Mouse (Mus musculus) heart, adult 2 months (tissue): ENCODE results near the gene Chn2. TPM values are rescaled to one million over a fixed set of nuclear protein-coding genes. Genes with fewer than 3 reads are reported as not detected.

Experiments used
- DNase-seq, 2 experiments: peaks; one replicate each; pipeline ENCODE4 v3.0.0; 2021
- H3K27ac ChIP-seq: fragments of 200-600 bp; 2 replicates; pipeline ENCODE4 v1.8.1; 2022
- H3K27me3 ChIP-seq: fragments of 200-500 bp; 2 replicates; pipeline ENCODE4 v1.6.1; 2012; ENCODE audit warnings: mild to moderate bottlenecking, low read length, inconsistent platforms, mixed read lengths; ENCODE audit not compliant: control insufficient read depth, insufficient read depth
- H3K36me3 ChIP-seq: fragments of 200-500 bp; 2 replicates; pipeline ENCODE4 v1.6.1; 2012; ENCODE audit warnings: low read length, inconsistent platforms; ENCODE audit not compliant: control insufficient read depth, insufficient read depth
- H3K4me1 ChIP-seq: fragments of 200-500 bp; 2 replicates; pipeline ENCODE4 v1.6.1; 2011; ENCODE audit warnings: low read length; ENCODE audit not compliant: control insufficient read depth, insufficient read depth
- H3K4me3 ChIP-seq: fragments of 200-600 bp; 2 replicates; pipeline ENCODE4 v1.8.1; 2022
- H3K79me2 ChIP-seq: fragments of 200-500 bp; replicated peaks from 2 replicates; pipeline ENCODE4 v1.6.1; 2012; ENCODE audit warnings: mild to moderate bottlenecking, inconsistent platforms, low read length, moderate library complexity, mixed read lengths; ENCODE audit not compliant: control insufficient read depth, insufficient read depth
- H3K9ac ChIP-seq: fragments of 200-500 bp; 2 replicates; pipeline ENCODE4 v1.6.1; 2012; ENCODE audit warnings: low read depth, mild to moderate bottlenecking, control low read depth, inconsistent platforms, low read length, mixed read lengths
- CTCF ChIP-seq: fragments of 200-600 bp; IDR thresholded peaks from 2 replicates; pipeline ENCODE4 v1.8.1; 2022; ENCODE audit warnings: antibody characterized with exemption, mild to moderate bottlenecking, moderate library complexity
- EP300 ChIP-seq: fragments of 200-500 bp; IDR thresholded peaks from 2 replicates; pipeline ENCODE4 v1.6.1; 2011; ENCODE audit warnings: low read depth, low read length, control low read depth; ENCODE audit not compliant: insufficient read depth
- POLR2A ChIP-seq: fragments of 200-500 bp; IDR thresholded peaks from 2 replicates; pipeline ENCODE4 v1.6.1; 2011; ENCODE audit warnings: mild to moderate bottlenecking, low read depth, low read length, control low read depth; ENCODE audit not compliant: insufficient read depth
- WGBS: fragments of 180-500 bp; shearing (Covaris S2); methylation state at CpG from one replicate; pipeline ENCODE4 v1.1.7; 2018; 5-methylcytosine and 5-hydroxymethylcytosine counted together
- intact Hi-C: fragments of 180-260 bp; cut with DNase I; formaldehyde crosslinking; loops from one replicate; pipeline ENCODE4 v1.15.1; 2025
- polyA plus RNA-seq: library from polyadenylated mRNA; depleted of rRNA; stranded (reverse); fragments of >200 nt; gene quantifications from 2 replicates; pipeline ENCODE4 v1.2.3, GENCODE M21; 2012
- total RNA-seq, 2 experiments: library from RNA; stranded (reverse); gene quantifications; 2 replicates each; pipeline ENCODE4 v1.2.3; 2021

The Chn2 gene
- total and polyA plus RNA-seq, 3 experiments = 2.0 to 2.3 (median 2.3) TPM

DNA sequence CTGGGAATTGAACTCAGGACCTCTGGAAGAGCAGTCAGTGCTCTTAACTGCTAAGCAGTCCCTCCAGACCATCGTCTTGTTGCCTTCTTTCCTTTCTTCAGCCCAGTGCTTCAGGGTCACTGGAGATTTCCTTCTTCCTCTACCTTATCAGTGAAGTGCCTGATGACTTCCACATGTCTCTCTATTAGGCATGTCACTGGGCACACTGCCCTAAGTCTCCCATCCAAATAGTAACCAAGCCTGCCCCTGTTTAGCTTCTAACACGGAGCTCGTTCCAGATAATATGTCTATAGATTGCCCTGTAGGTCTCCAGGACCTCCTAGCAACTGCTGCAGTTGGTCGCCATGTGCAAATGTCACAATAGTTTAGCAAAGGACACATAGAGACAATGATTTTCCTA lies 62.9 kb downstream of the Chn2 start:
- 53% methylated on average over 4 of the region's 4 CpGs for WGBS
- no peak overlapping the region for H3K9ac ChIP-seq
- DNase-seq = no peak

DNA sequence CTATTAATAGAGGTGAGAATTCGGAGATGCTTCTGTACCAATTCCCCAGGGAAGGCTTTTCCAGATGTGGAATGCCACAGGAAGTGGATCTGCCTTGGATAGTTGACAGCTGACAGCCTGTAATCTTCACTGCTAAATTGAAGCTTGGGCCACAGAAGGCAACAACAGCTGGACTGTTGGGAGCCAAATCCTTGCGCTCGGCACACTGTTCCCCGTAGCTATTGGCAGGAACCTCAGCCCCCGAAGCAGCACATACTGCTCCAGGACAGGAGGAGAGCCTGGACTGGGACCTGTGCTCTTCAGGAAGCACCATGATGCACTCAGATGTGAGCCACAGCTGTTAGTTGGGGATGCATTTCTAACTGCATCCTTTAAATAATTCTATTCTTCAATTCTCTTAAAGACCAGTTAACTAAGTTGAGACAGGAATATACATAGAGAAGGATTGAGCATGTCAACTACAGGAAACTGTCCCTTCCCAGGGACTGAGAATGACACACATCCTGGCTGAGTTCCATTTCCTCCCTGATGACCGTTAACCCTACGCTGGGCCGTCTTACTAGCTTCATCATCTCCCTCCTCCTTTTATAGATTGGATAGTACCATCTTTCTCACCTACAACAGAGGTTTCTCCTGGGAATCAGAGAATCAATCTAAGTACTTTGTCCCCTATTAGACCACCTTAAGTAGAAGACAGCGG lies 64.1 kb downstream of the Chn2 start:
- TF ChIP-seq CTCF (no peak), POLR2A (no peak), EP300 (no peak)
- peaks cover 9% of the 10 kb centered on the region for H3K4me1 ChIP-seq
- H3K36me3 ChIP-seq = no peaks in the 10 kb centered on the region
- no peaks in the 10 kb centered on the region for H3K27me3 ChIP-seq
- no peak overlapping the region for H3K4me3 ChIP-seq
- H3K9ac ChIP-seq = no peak overlapping the region
- WGBS = 30% methylated on average over 9 of the region's 9 CpGs
- peak overlapping the region; percentile 20; the same call in 1 of the 2 replicates for H3K27ac ChIP-seq
- intact Hi-C loops = no loop called here
- no peaks in the 10 kb centered on the region for H3K79me2 ChIP-seq
- peak in 1 of 2 experiments; percentile 24 for DNase-seq

More for the DNA sequence above, 62.9 kb downstream of the Chn2 start:
- Histone ChIP-seq H3K4me3 (no peak overlapping the region), H3K27me3 (no peaks in the 10 kb centered on the region), H3K79me2 (no peaks in the 10 kb centered on the region), H3K36me3 (no peaks in the 10 kb centered on the region), H3K27ac (no peak overlapping the region), H3K4me1 (peaks cover 9% of the 10 kb centered on the region)
- TF ChIP-seq EP300 = no peak
- no peak for TF ChIP-seq POLR2A
- TF ChIP-seq CTCF = no peak
- intact Hi-C loops = no loop called here

DNA sequence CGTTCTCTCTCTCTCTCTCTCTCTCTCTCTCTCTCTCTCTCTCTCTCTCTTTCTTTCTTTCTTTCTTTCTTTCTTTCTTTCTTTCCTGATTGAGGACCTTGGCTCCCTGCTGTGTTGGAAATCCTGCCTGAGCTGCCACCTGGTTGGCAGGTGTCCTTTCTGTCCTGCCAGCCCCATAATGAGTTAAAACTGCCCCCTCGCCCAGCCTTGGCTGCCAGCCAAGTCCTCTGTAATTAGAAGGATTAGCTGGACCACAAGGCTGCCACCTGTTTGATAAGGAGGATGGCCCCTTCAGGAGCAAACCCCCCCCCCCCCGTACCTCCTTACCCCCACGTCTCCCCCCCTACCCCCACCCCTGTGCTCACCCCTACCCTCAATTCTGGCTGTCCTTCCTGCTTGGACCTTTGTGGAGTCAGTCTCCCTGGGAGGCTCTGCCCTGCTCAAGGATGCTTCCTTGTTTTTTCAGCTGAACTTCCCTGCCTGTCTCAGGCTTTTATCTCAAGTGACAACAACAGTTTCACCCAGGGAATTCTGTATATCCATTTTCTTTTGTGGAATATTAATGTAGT lies 72.1 kb downstream of the Chn2 start:
- Histone ChIP-seq H3K36me3 (no peaks in the 10 kb centered on the region), H3K9ac (no peak overlapping the region), H3K27ac (no peak overlapping the region), H3K4me1 (no peaks in the 10 kb centered on the region), H3K4me3 (no peak overlapping the region), H3K79me2 (no peaks in the 10 kb centered on the region), H3K27me3 (no peaks in the 10 kb centered on the region)
- intact Hi-C loops = no loop called here
- DNase-seq = no peak
- TF ChIP-seq EP300 (no peak), POLR2A (no peak), CTCF (no peak)
- 24% methylated on average over 3 of the region's 4 CpGs for WGBS

DNA sequence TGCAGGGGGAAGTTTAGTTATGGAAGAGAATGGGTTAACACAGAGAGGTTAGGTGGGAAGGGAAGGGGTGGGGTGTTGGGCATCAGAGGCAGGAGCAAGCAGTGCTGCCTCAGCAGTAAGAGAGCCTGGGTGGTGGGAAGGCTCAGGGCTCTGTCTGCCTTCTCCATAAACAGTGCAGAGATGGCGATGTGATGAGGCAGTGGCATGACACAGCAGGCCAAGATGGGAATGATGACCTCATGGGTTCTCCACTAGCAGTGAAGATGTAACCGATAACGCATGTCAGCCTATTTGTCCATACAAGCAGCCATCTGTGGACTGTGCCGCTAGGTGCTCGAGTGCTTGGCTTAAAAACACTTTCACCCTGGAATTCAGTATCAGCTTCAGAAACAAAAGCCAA lies 74.0 kb downstream of the Chn2 start:
- intact Hi-C loops = no loop called here
- no peaks in the 10 kb centered on the region for H3K4me1 ChIP-seq
- WGBS = 88% methylated on average over 5 of the region's 5 CpGs
- no peak overlapping the region for H3K4me3 ChIP-seq
- no peak overlapping the region for H3K9ac ChIP-seq
- H3K27ac ChIP-seq = no peak overlapping the region
- TF ChIP-seq CTCF (no peak), POLR2A (no peak), EP300 (no peak)
- DNase-seq = no peak
- H3K36me3 ChIP-seq = no peaks in the 10 kb centered on the region
- H3K27me3 ChIP-seq = no peaks in the 10 kb centered on the region
- no peaks in the 10 kb centered on the region for H3K79me2 ChIP-seq

DNA sequence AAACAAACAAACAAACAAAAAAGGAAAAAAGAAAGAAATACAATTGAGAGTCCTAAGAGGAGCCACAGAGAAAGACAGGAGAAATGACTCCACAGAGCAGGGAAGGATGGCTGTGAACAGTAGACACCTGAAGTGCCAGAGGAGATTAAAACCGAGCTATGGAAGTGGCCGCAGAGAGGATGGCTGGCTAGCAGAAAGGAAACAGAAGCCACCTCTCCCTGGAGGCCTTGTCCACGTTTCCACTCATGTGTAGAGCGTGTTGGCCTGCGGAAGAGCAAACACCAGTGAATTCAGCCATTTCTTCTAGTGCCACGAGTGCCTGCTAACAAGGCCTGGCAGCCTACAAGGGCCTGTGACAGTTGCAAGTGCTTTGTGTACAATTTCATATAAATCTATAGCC lies 75.1 kb downstream of the Chn2 start:
- Histone ChIP-seq H3K4me3 (no peak overlapping the region), H3K36me3 (no peaks in the 10 kb centered on the region), H3K79me2 (no peaks in the 10 kb centered on the region), H3K4me1 (no peaks in the 10 kb centered on the region; the same call in 1 of the 2 replicates), H3K9ac (no peak overlapping the region), H3K27ac (no peak overlapping the region), H3K27me3 (no peaks in the 10 kb centered on the region)
- no peak for TF ChIP-seq CTCF
- no peak for TF ChIP-seq POLR2A
- TF ChIP-seq EP300 = no peak
- WGBS = 88% methylated on average over 6 of the region's 6 CpGs
- intact Hi-C loops = no loop called here
- DNase-seq = no peak

DNA sequence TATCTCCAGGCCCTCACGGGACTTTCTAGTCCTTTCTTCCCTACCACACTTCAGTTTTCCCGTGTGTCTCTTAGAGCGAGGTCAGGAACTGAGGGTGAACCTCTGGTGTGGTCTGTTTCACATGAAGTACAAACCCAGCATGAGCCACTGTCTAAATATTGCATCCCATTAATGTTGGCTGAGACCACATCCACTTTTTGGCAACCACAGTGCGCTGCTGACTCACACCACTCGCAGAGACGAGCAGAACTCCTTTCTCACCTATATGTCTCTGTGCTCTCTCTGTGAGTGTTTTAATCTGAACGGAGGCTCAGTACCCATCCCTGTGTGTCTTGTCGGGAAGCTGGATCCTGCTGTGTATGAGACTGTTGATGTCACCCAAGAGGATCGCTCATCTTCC lies 76.9 kb downstream of the Chn2 start:
- no peak for DNase-seq
- whole genome bisulfite sequencing = 83% methylated on average over 9 of the region's 9 CpGs
- TF ChIP-seq EP300 (no peak), CTCF (no peak), POLR2A (no peak)
- Histone ChIP-seq H3K27ac (no peak overlapping the region), H3K4me1 (no peaks in the 10 kb centered on the region; the same call in 1 of the 2 replicates), H3K9ac (no peak overlapping the region), H3K4me3 (no peak overlapping the region), H3K36me3 (no peaks in the 10 kb centered on the region), H3K27me3 (no peaks in the 10 kb centered on the region), H3K79me2 (no peaks in the 10 kb centered on the region)
- intact Hi-C loops = no loop called here
